Mouse (Mus musculus) midbrain, embryonic 16.5 days (tissue): ENCODE measurements at regions not wholly inside any gene's neighbourhood (a gene's known extent, or its start where the extent isn't known, plus 50 kb on each side); places are given as distances from the start of the nearest gene placed in this dataset.

Experiments
- ATAC-seq: fragments of 200-750 bp; cut with Nextera tagmentation; 2 replicates; pipeline ENCODE4 v1.8.0; 2017; ENCODE audit warnings: moderate TSS enrichment
- H3K27ac ChIP-seq: fragments of 300-500 bp; sonication (generic); 2 replicates; pipeline ENCODE4 v1.5.1; 2014; ENCODE audit warnings: mild to moderate bottlenecking, low read length, mixed read lengths
- H3K27me3 ChIP-seq: fragments of 300-500 bp; sonication (generic); 2 replicates; pipeline ENCODE4 v1.6.1; 2014; ENCODE audit warnings: low read depth, low read length, mixed read lengths; ENCODE audit not compliant: control insufficient read depth, insufficient read depth
- H3K36me3 ChIP-seq: fragments of 300-500 bp; sonication (generic); 2 replicates; pipeline ENCODE4 v1.6.1; 2014; ENCODE audit warnings: mild to moderate bottlenecking, low read length, moderate library complexity, mixed read lengths; ENCODE audit not compliant: control insufficient read depth, insufficient read depth
- H3K4me1 ChIP-seq: fragments of 300-500 bp; sonication (generic); 2 replicates; pipeline ENCODE4 v1.6.1; 2014; ENCODE audit warnings: mild to moderate bottlenecking, low read length, mixed read lengths; ENCODE audit not compliant: control insufficient read depth, insufficient read depth
- H3K4me2 ChIP-seq: fragments of 300-500 bp; sonication (generic); 2 replicates; pipeline ENCODE4 v1.6.1; 2014; ENCODE audit warnings: mild to moderate bottlenecking, low read length, mixed read lengths
- H3K4me3 ChIP-seq: fragments of 300-500 bp; sonication (generic); 2 replicates; pipeline ENCODE4 v1.5.1; 2014; ENCODE audit warnings: low read depth, mild to moderate bottlenecking, low read length, moderate library complexity, mixed read lengths
- H3K9ac ChIP-seq: fragments of 300-500 bp; sonication (generic); 2 replicates; pipeline ENCODE4 v1.6.1; 2014; ENCODE audit warnings: low read depth, low read length, mixed read lengths
- H3K9me3 ChIP-seq: fragments of 300-500 bp; sonication (generic); replicated peaks from 2 replicates; pipeline ENCODE4 v1.6.1; 2014; ENCODE audit warnings: mild to moderate bottlenecking, low read length, mixed read lengths; ENCODE audit not compliant: control insufficient read depth, poor library complexity, severe bottlenecking
- WGBS: fragments of 180-500 bp; shearing (Covaris S2); extraction: QIAGEN DNeasy Blood & Tissue Kit; methylation state at CpG from one replicate; pipeline ENCODE4 v1.1.7; 2014; 5-methylcytosine and 5-hydroxymethylcytosine counted together

DNA sequence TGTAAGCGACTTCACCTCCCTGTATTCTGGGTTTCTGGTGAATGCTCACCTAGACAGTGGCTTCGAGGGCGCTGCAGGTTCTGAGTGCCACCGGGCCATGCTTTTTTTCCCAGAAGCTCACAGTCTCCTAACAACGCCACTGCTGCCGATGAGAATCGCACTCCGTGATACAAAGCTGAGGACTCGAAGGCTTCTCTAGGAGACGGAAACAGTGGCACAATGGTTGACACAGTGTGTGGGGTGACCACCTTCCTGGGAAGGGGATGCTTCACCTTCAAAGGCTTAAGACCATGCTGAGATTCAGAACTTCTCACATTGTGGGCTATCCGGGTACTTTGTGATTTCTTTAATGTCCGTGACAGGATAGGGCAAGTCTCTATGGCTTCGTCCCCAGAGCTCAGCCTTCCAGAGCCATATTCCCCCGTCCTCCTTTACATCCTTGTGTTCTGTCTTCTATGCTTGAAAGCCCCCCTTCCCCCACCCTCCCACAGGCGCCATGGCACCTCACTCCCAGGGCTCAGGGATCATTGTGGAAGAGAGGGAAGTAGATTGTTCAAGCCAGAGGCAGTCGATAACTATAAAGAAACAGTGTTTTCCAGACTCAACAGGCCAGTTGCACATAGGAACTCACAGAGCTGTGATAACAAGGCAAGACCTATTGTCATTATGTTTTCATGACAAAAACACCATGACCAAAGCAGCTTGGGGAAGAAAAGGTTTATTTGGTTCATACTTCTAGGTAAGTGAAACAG is 79.3 kb upstream of the Cpm start:
- Histone ChIP-seq H3K9ac (no peak overlapping the region), H3K4me2 (no peak overlapping the region), H3K27me3 (no peaks in the 10 kb centered on the region), H3K27ac (no peak overlapping the region), H3K4me1 (no peaks in the 10 kb centered on the region), H3K4me3 (no peak overlapping the region), H3K9me3 (no peaks in the 10 kb centered on the region), H3K36me3 (no peaks in the 10 kb centered on the region)
- 79% methylated on average over 16 of the region's 16 CpGs for WGBS
- ATAC-seq, result no peak

DNA sequence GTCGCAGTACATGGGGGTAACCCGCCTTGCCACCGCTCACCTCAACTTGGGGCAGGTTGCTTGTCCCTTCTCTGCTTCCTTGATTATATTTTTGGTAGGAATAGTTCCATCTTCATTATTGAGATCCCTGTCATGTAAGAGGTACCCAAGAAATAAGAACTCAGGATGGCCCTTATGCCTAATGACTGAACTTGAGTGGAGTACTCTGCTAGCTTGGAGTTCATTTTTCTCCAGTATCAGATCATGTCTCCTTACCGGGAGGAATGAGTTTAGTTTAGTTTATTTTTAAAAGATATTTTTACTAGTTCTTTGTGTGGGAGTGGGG is 79.8 kb upstream of the Cpm start:
- no peak overlapping the region for H3K27ac ChIP-seq
- no peak for ATAC-seq
- no peaks in the 10 kb centered on the region for H3K36me3 ChIP-seq
- H3K9ac ChIP-seq, result no peak overlapping the region
- no peak overlapping the region for H3K4me3 ChIP-seq
- no peaks in the 10 kb centered on the region for H3K27me3 ChIP-seq
- over 99% methylated on average over 4 of the region's 4 CpGs for WGBS
- H3K9me3 ChIP-seq, result no peaks in the 10 kb centered on the region
- no peaks in the 10 kb centered on the region for H3K4me1 ChIP-seq
- no peak overlapping the region for H3K4me2 ChIP-seq

DNA sequence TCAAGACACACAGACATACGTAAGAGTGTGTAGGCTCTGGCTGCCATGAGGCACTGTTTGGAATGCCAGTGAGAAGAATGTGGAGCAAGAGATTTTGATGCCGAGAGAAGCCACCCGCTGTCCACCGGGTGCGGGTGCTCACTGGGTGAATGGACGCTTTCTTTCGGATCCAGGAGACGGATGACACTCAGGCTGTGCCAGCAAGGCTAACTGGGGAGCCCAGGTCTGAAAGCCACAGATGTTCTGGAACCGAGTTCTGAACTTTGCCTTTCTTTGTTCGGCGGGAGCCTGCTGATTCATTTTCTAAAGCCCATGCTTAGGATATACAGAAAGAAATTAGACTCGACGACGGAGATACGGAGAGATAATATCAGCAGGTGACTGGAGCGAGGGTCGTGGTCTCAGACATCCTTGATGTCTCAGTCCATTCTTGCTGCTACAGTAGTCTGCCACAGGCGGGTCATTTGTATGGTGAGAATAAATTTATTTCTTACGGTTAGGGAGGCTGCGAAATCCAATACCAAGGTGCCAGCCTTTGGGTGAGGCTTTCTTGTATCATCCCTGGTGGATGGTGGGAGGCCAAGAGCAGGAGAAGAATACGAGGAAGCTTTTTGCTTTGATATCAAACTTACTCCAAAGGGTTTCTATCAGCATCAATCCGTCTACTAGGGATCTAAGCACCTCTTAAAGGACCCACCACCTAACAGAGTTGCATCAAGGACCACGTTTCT is 80.4 kb upstream of the Cpm start:
- H3K4me3 ChIP-seq, result no peak overlapping the region
- H3K9ac ChIP-seq, result no peak overlapping the region
- no peak overlapping the region for H3K4me2 ChIP-seq
- WGBS, result 90% methylated on average over 23 of the region's 23 CpGs
- H3K27me3 ChIP-seq, result no peaks in the 10 kb centered on the region
- no peaks in the 10 kb centered on the region for H3K4me1 ChIP-seq
- H3K36me3 ChIP-seq, result no peaks in the 10 kb centered on the region
- no peaks in the 10 kb centered on the region for H3K9me3 ChIP-seq
- no peak for ATAC-seq
- H3K27ac ChIP-seq, result no peak overlapping the region

DNA sequence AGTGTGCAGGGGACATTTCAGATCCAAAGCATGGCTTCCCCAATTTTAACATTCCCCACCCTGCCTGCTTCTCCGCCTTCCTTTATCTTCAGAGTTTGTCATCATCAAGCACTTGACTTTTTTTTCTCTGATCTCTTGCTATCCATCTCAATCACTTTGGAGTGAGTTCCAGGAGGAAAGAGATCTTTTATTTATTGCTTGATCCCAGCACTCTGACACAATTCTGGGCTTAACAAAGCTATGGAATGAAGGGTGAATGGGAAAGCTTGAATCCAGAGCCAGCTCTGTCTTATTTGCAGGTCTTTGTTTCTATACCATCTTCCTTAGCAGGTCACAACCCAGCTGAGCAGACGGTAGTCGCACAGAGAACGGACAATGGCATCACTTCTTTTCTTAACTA is 81.0 kb upstream of the Cpm start:
- Histone ChIP-seq H3K4me2 (no peak overlapping the region), H3K27me3 (no peaks in the 10 kb centered on the region), H3K4me3 (no peak overlapping the region), H3K36me3 (no peaks in the 10 kb centered on the region), H3K9me3 (no peaks in the 10 kb centered on the region), H3K27ac (no peak overlapping the region), H3K9ac (no peak overlapping the region), H3K4me1 (no peaks in the 10 kb centered on the region)
- ATAC-seq, result no peak
- WGBS, result 95% methylated on average over 4 of the region's 4 CpGs

DNA sequence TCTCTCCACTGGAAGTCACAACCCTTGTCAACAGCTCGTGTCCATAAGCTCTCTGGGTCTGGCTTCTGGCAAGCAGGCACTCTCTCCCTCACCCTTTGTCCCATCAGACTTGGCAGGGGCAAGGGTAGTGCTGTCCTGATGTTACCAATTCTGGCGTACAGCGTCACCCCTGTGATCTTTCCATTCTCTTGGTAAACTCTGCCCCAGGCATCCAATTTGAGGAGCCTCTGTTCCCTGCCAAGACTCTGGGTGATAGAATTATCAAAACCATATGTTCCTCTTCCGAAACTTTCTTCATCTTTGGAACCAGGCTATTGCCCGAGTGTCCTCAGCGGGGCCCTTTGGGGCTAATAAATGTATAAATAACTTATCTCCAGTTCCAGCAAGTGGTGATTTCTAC is 82.0 kb upstream of the Cpm start:
- Histone ChIP-seq H3K9me3 (no peaks in the 10 kb centered on the region), H3K9ac (no peak overlapping the region), H3K4me1 (no peaks in the 10 kb centered on the region), H3K27me3 (no peaks in the 10 kb centered on the region), H3K27ac (no peak overlapping the region), H3K4me3 (no peak overlapping the region), H3K4me2 (no peak overlapping the region), H3K36me3 (no peaks in the 10 kb centered on the region)
- ATAC-seq, result no peak
- WGBS, result 87% methylated on average over 6 of the region's 6 CpGs

DNA sequence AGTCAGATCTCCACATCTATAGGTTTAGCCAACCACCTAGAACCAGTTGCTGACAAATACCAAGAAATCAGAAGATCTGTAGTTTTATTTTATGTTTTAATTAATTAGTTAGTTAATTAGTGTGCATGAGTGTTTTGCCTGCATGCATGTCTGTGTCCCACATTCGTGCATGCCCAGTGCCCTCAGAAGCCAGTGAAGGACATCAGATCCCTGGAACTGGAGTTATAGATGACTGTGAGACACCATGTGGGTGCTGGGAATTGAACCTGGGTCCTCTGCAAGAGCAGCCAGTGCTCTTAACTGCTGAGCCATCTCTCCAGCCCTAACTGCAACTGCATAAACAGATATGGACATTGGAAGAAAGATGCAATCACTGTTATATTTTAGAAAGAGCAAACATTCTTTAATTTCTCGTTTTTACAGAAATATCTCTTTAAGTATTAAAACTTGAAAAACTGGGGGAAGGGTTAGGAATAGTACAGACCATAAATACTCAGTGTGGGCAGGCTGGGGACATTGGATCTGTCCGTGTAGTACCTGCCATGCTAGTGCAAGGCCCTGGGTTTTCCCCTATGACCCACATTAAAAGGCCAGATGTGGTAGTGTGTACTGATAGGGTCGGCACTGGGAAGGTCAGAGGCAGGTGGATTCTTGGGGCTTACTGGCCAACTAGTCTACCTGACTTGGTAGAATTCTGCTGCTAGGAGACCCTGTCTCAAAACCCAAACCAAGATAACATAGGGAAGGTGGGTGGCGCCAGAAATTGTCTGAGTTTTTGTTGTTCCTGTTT is 83.3 kb upstream of the Cpm start:
- no peak overlapping the region for H3K4me2 ChIP-seq
- 95% methylated on average over 5 of the region's 5 CpGs for WGBS
- no peaks in the 10 kb centered on the region for H3K36me3 ChIP-seq
- no peak for ATAC-seq
- no peak overlapping the region for H3K4me3 ChIP-seq
- no peaks in the 10 kb centered on the region for H3K4me1 ChIP-seq
- H3K27ac ChIP-seq, result no peak overlapping the region
- no peaks in the 10 kb centered on the region for H3K9me3 ChIP-seq
- no peak overlapping the region for H3K9ac ChIP-seq
- H3K27me3 ChIP-seq, result no peaks in the 10 kb centered on the region

DNA sequence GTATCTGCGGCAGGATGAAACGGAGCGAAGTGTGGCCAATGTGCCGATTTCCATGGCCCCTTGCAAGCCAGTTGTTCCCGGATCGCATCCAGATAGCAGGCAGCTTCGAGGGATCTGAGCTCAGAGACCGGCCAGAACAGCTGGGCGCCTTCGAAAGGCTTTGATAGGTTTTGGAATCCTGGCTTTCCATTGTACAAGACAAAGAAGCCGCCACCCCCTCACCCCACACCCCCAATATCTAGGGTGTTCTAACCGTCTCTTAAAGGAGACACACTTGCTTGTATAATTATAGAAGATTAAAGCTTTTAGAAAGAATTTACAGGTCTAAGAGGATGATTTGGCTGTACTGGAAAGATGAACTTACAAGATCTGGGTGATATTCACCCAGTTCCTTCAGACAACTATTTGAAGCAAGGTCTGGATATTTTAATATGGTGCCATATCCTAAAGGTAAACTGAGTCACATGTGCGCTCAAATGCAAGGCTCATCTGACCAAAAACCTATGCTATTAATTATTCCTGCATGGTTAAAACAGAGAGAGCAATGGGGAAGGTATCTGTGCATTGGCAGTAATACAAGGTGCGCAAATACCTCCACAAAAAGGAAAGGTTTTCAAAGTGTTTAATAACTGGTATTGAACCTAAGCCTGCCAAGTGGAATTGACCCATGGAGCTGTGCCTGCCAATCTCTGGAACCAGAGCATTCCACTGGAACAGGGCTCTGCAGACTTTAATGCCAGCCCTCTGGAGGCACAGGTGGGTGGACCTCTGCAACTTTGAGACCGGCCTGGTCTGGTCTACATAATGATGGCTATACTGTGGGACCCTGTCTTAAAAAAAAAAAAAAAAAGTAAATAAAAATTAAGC is 84.4 kb upstream of the Cpm start:
- no peaks in the 10 kb centered on the region for H3K4me1 ChIP-seq
- peak overlapping the region; percentile 15; the same call in 1 of the 2 replicates for H3K4me2 ChIP-seq
- H3K36me3 ChIP-seq, result no peaks in the 10 kb centered on the region
- no peak overlapping the region; the same call in 1 of the 2 replicates for H3K9ac ChIP-seq
- H3K9me3 ChIP-seq, result no peaks in the 10 kb centered on the region
- no peak overlapping the region for H3K27ac ChIP-seq
- no peak for ATAC-seq
- no peaks in the 10 kb centered on the region for H3K27me3 ChIP-seq
- H3K4me3 ChIP-seq, result no peak overlapping the region
- 38% methylated on average over 15 of the region's 15 CpGs for WGBS

DNA sequence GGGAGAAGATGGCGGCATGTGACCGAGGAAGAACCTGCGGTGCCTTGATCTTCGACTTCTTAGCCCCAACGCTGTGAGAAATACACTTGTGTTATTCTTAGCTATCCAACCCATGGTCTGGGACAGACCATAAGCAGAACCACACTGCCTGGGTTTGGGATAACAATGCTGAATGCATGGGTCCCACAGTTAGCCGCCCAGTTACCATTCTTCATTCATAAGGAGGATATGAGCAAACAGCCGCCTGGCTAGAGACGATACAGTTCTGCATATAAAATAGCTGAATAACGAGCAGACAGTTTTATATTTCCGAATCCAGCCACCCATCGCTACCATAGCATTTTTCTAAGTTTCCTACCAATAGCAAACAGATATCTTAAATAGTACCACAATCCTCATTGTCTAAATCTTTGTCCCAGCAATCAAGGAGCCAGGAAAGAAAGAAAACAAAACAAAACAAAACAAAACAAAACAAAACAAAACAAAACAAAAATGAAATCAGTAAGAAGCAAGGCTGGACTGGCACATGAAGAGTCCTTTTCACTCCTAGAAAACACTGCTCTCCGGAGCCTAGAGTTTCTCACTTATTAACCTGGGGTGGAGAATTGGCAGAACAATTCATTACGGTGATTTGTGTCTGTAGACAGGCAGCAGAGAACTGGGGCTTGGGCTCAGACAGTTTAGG is 85.2 kb upstream of the Cpm start:
- peak overlapping the region; percentile 15; the same call in 1 of the 2 replicates for H3K4me2 ChIP-seq
- no peaks in the 10 kb centered on the region for H3K4me1 ChIP-seq
- no peaks in the 10 kb centered on the region for H3K9me3 ChIP-seq
- no peak for ATAC-seq
- no peaks in the 10 kb centered on the region for H3K27me3 ChIP-seq
- H3K4me3 ChIP-seq, result no peak overlapping the region
- H3K36me3 ChIP-seq, result no peaks in the 10 kb centered on the region
- 72% methylated on average over 13 of the region's 13 CpGs for WGBS
- no peak overlapping the region for H3K27ac ChIP-seq
- H3K9ac ChIP-seq, result no peak overlapping the region; the same call in 1 of the 2 replicates
